Mouse (Mus musculus) thymus, adult 2 months (tissue): ENCODE measurements at regions not wholly inside any gene's neighbourhood (a gene's known extent, or its start where the extent isn't known, plus 50 kb on each side); places are given as distances from the start of the nearest gene placed in this dataset.

ENCODE experiments used
- CTCF ChIP-seq: fragments of 200-500 bp; IDR thresholded peaks from 2 replicates; pipeline ENCODE4 v1.5.1; 2012; ENCODE audit warnings: mild to moderate bottlenecking, control low read depth, low read length, moderate library complexity, borderline replicate concordance; ENCODE audit not compliant: control insufficient read depth, poor library complexity, insufficient read depth; ENCODE audit errors: extremely low read depth
- POLR2A ChIP-seq: fragments of 200-500 bp; IDR thresholded peaks from 2 replicates; pipeline ENCODE4 v1.6.1; 2012; ENCODE audit warnings: mild to moderate bottlenecking, low read length, control low read depth, moderate library complexity; ENCODE audit not compliant: control insufficient read depth, poor library complexity, insufficient read depth; ENCODE audit errors: extremely low read depth

GRCm38 (mm10) chr4:105525135-105525534 is 264.5 kb upstream of the Gm12728 start:
- TF ChIP-seq POLR2A (no peak), CTCF (no peak)
